In genomic region chr1:88698926-88699325, GRCm38 (mm10) we compare ENCODE assay signal across 9 mouse cellular contexts. TPM values are rescaled to one million over a fixed set of nuclear protein-coding genes. Genes with fewer than 3 reads are reported as not detected.
DNase-seq lines count a peak whose midpoint lies in the region; ATAC-seq and TF ChIP-seq lines count a peak whose summit lies in the region.
"Had no signal": no experiment of that assay in that cellular context is flagged by ENCODE, and none has a peak within 500 bp of the region (broad histone marks: within the 10 kb centered on the region; RNA-seq: fewer than 3 reads in every experiment).

No protein-coding gene starts in this region.

- no peak for ATAC-seq in kidney, postnatal 0 days (replicated peaks; ENCODE audit: low FRiP score, low read depth)
- no peak for ATAC-seq in hindbrain, embryonic 13.5 days (ENCODE audit: low FRiP score)
- no peak for ATAC-seq in midbrain, embryonic 15.5 days (replicated peaks)

- no peak for TF ChIP-seq CTCF in kidney, postnatal 0 days (IDR thresholded peaks at IDR 0.05; ENCODE audit: low read depth)

- WGBS in kidney, postnatal 0 days: 18% methylated on average over 5 of the region's 5 CpGs
- 8% methylated on average over 5 of the region's 5 CpGs for WGBS in hindbrain, embryonic 13.5 days
- WGBS in midbrain, embryonic 15.5 days: 3% methylated on average over 5 of the region's 5 CpGs

- H3K9ac ChIP-seq in kidney, postnatal 0 days (ENCODE audit: low read depth, low read length): 0 out of 2 replicates have a peak overlapping the region, but pooled peaks have one; percentile 4
- H3K9ac ChIP-seq in hindbrain, embryonic 13.5 days: peak overlapping the region; percentile 99
- H3K9ac ChIP-seq in midbrain, embryonic 15.5 days: peak overlapping the region; percentile 54

- H3K27ac ChIP-seq in kidney, postnatal 0 days: no peak overlapping the region
- H3K27ac ChIP-seq in hindbrain, embryonic 13.5 days: peak overlapping the region; percentile 98
- peak overlapping the region; percentile 98 for H3K27ac ChIP-seq in midbrain, embryonic 15.5 days

- no peaks in the 10 kb centered on the region for H3K9me3 ChIP-seq in kidney, postnatal 0 days (replicated peaks; ENCODE audit: low read length)
- no peaks in the 10 kb centered on the region for H3K9me3 ChIP-seq in hindbrain, embryonic 13.5 days
- no peaks in the 10 kb centered on the region for H3K9me3 ChIP-seq in midbrain, embryonic 15.5 days

- DNase-seq in kidney, postnatal 0 days (ENCODE audit: low spot score): no peak
- DNase-seq in kidney, postnatal 4 days: no peak
- peak; percentile 39 for DNase-seq in embryo, embryonic 11 days
- DNase-seq in adrenal gland, adult 2 months: no peak
- DNase-seq in natural killer cell, adult 2 months (ENCODE audit: low spot score in 2 of 2): no peak
- no peak for DNase-seq in urinary bladder, adult 18-20 months (ENCODE audit: low spot score in 2 of 2)

- 0 out of 2 replicates have a peak, but pooled peaks cover 4% of the 10 kb centered on the region for H3K36me3 ChIP-seq in kidney, postnatal 0 days (ENCODE audit: insufficient read depth, low read length)
- peaks cover 21% of the 10 kb centered on the region for H3K36me3 ChIP-seq in hindbrain, embryonic 13.5 days
- 0 out of 2 replicates have a peak, but pooled peaks cover 13% of the 10 kb centered on the region for H3K36me3 ChIP-seq in midbrain, embryonic 15.5 days (replicated peaks)

- H3K27me3 ChIP-seq in kidney, postnatal 0 days (ENCODE audit: insufficient read depth, low read length): no peaks in the 10 kb centered on the region
- 0 out of 2 replicates have a peak, but pooled peaks cover 3% of the 10 kb centered on the region for H3K27me3 ChIP-seq in hindbrain, embryonic 13.5 days
- H3K27me3 ChIP-seq in midbrain, embryonic 15.5 days (replicated peaks): no peaks in the 10 kb centered on the region

- H3K4me2 ChIP-seq in kidney, postnatal 0 days (ENCODE audit: low read length): peak overlapping the region; percentile 80
- peak overlapping the region; percentile 72 for H3K4me2 ChIP-seq in hindbrain, embryonic 13.5 days
- H3K4me2 ChIP-seq in midbrain, embryonic 15.5 days: peak overlapping the region; percentile 81

- no peaks in the 10 kb centered on the region for H3K4me1 ChIP-seq in kidney, postnatal 0 days (replicated peaks; ENCODE audit: insufficient read depth, low read length)
- H3K4me1 ChIP-seq in hindbrain, embryonic 13.5 days (replicated peaks): peaks cover 27% of the 10 kb centered on the region
- peaks cover 27% of the 10 kb centered on the region for H3K4me1 ChIP-seq in midbrain, embryonic 15.5 days

- H3K4me3 ChIP-seq in kidney, postnatal 0 days (replicated peaks; ENCODE audit: low read depth, low read length): peak overlapping the region; percentile 81
- H3K4me3 ChIP-seq in hindbrain, embryonic 13.5 days: peak overlapping the region; percentile 96
- H3K4me3 ChIP-seq in midbrain, embryonic 15.5 days: peak overlapping the region; percentile 66

RNA-seq across cellular contexts. Expression of gene Arl4c, which starts 3.1 kb away (rescaled TPM):
- polyA plus RNA-seq in kidney, postnatal 0 days (2015; fragmentation: Nextera tagmentation; extraction: Ambion mirVana): 29.1 and 30.6 TPM in 2 replicates
- 41.3 and 42.8 TPM in 2 replicates for polyA plus RNA-seq in hindbrain, embryonic 13.5 days (2015; fragmentation: Nextera tagmentation; extraction: Ambion mirVana)
- polyA plus RNA-seq in midbrain, embryonic 15.5 days (2015; fragmentation: Nextera tagmentation; extraction: Ambion mirVana): 55.3 and 55.6 TPM in 2 replicates
- 10 to 100 TPM in 1 of 2 experiments, 1 to 10 TPM in 1; 7.3 to 14.8 TPM for total RNA-seq in adrenal gland, adult 2 months (2021)
- 12.3 and 14.3 TPM in 2 replicates for polyA plus RNA-seq in adrenal gland, adult 2 months (2012; rRNA removed)
- total RNA-seq: MEL had no signal

Comparison
In these comparisons a context has a peak if more than half of its experiments do, and no peak if none do; other contexts are left out.
1. H3K9ac ChIP-seq: peak in every context shown above with its lines; median percentile 99 in hindbrain, embryonic 13.5 days; 54 in midbrain, embryonic 15.5 days; 4 in kidney, postnatal 0 days.